Mouse (Mus musculus) NIH3T3 (cell line): ENCODE data around the gene Hoxb7.

ENCODE experiments used
- DNase-seq: peaks from one replicate; pipeline ENCODE4 v3.0.0-alpha.2; 2012; ENCODE audit warnings: low read depth

The Hoxb7 gene

DNA sequence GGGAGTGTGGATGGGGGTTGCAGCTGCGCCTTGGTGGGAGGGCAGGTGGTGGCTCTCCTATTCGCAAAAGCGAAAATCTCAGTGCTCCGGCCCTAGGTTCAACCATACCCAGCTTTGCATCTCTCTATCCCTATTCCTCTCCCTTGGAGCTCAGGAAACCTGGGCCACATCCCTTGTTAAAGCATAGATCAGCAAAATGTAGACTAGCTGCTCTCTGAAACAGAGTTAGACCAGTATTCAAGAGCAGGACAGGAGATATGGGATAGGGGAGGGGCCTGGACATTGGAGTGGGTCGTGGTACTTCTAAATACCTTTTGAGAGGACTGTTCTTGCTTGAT lies 28.9 kb downstream of the Hoxb7 start:
- no peak for DNase-seq

DNA sequence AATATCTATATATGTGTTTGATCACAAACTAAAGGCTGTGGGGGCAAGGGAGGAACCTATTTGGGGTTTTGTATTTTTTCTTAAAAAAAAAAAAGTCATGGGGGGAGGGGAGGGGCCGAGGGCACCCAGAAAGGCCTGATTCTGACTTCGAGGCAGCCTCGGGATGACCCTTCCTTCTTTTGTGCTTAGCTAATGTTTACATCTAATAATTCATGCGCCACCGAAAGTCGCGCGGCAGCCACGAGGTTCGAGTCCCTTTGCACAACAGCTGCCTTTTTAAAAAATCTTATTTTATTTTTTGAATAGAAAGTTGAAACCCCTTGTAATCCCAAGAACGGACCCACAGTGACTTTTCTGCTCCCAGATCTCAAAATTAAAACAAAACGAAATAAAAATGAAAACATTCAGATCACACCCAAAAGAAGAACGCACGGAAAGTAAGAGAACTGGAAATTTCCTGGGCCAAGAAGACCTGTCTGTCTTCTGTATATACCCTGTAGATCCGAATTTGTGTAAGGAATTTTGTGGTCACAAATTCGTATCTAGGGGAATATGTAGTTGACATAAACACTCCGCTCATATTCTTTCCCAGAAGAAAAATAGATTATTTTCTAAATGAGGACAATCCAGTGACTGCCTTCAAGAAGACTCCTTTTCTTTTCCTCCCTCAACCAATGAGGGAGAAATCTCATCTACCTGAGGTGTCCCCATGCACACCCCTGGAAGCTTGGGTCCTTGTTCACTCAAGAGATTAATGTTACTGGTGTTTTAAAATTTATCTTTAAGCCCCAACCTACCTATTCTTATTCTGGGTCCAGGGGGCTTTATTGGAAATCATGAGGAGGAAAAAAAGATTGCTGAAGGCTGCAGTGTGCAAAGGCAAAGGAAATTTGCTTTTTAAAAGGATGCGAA lies 30.5 kb downstream of the Hoxb7 start:
- DNase-seq: no peak

DNA sequence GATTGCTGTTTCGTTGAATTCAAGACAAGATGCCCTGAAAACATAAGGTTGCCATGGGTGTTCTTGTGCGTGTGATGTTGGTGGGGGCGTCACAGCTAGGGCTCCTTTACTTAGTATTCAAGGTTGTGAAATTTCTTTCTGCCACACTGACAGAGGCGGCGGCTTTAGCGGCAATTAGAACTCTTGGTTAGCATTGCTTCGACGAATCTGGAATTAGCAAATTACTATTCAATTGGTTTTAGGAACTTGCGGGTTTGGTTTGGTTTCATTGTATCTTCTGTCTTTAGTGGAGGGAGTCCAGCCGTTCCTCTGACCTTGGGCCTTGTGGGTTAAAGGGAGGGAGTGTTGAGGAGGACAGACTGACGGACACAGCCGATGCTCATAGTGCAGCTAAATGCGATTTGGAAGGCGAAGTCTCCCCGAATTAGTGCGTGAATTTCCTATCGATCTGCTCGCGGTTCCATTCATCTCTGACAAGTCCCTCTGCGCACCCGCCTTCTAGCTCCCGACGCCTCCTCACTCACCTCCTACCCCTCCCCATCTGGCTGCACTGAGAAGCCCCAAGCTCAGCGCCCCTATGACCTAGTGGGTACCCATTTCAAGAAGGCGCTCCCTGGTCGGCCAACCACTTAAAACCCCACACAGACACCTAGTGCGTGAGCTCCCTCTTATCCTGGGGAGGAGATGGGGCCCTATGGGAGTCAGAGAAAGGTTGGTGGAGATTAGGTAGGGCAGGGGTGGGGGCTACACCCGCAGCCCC lies 31.4 kb downstream of the Hoxb7 start, which contains the start of gene Hoxb4:
Hoxb4 (plus strand) TSS at position 660 of the 760 bp plus-strand sequence.
- no peak for DNase-seq

DNA sequence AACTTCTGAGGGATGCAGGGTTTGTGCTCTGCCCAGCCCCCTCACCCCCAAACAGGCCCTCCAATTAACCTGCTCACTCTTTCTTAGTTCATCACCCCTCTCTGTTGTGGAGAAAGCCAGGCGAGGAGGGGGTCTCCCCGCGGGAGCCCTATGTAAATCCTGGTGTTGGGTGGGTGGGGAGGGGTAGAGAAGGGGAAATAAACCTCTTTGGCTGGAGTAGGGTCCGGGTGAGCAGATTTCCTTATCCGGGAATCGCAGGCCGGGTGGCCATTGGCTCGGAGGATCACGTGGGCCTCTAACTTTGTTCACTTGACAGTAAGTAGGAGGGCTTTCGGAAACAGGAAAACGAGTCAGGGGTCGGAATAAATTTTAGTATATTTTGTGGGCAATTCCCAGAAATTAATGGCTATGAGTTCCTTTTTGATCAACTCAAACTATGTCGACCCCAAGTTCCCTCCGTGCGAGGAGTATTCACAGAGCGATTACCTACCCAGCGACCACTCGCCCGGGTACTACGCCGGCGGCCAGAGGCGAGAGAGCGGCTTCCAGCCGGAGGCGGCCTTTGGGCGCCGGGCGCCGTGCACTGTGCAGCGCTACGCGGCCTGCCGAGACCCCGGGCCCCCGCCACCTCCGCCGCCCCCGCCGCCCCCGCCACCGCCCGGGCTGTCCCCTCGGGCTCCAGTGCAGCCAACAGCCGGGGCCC lies 32.1 kb downstream of the Hoxb7 start:
- no peak for DNase-seq

- DNase-seq: no peak
Observed at GRCm38 (mm10) chr11:96319071-96319902, 32.9 kb downstream of the Hoxb7 start.

DNA sequence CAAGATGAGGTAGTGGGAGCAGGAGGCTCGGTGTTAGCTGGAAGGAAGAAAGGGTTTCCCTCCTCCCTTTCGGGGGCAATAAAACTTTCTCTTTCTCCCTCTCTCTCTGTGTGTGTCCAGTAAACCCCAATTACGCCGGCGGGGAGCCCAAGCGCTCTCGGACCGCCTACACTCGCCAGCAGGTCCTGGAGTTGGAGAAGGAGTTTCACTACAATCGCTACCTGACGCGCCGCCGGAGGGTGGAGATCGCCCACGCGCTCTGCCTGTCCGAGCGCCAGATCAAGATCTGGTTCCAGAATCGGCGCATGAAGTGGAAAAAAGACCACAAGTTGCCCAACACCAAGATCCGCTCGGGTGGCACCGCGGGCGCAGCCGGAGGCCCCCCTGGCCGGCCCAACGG lies 33.5 kb downstream of the Hoxb7 start:
- DNase-seq: no peak

- DNase-seq: no peak
Observed at GRCm38 (mm10) chr11:96320688-96321087, 34.3 kb downstream of the Hoxb7 start.

DNA sequence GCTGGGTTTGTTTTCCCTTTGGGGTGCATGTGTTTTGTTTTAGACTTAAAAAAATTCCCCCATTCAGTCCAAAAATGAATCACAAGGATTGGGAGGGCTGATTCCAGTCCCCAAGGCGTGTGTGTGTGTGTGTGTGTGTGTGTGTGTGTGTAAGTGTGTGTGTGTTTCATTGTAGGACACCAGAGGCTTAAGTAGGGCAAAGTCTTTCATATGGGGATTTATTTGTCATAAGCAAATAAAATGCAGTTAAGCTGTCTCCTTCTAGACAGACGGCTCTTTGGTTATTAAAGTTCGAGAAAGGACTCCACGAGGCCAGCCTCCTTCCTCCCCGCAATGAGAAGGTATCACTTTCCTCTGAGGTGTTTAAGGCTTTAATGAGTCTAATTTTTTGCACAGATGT lies 35.4 kb downstream of the Hoxb7 start:
- DNase-seq: no peak

DNA sequence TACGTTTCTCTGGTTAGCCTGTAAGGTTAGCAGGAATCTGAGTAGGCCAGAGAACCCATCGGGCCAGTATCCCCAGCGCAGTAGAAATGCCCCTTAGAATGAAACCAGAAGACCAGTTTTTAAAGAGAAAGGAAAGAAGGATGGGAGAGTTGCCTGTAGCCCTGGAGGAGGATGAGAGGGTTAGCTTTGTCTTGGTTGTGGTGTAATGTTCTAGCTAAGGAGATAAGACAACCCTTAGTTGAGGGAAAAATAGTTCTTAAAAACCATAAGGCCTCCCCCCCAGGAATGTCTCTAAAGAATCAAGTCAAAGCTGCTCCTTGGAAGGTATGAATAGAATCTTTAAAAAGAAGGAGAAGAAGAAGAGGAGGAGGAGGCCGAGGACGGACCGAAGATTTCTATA lies 36.3 kb downstream of the Hoxb7 start:
- DNase-seq: no peak

DNA sequence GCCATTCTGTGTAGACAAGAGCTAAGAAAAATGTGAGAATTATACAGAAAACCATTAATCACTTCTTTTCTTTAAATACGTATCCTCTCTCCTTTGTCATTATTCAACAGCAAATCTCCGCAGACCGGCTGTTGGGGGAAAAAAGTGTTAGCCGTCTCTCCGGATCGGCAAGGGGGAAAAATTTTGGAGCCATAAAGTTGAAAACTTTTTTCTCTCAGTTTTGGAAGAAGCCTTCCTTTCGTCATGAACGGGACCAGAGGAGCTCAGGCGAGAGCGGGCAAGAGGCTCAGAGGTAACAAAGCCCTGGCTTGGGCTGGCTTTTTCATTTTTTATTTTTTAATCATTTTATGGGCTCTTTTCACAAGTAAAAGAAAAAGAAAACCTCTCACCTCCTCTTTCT lies 36.7 kb downstream of the Hoxb7 start, which contains the start of gene Hoxb3:
Hoxb3 (plus strand) TSS at position 173 of the 400 bp plus-strand sequence.
- no peak for DNase-seq

GRCm38 (mm10) chr11:96324125-96324524 lies 37.7 kb downstream of the Hoxb7 start:
- no peak for DNase-seq

DNA sequence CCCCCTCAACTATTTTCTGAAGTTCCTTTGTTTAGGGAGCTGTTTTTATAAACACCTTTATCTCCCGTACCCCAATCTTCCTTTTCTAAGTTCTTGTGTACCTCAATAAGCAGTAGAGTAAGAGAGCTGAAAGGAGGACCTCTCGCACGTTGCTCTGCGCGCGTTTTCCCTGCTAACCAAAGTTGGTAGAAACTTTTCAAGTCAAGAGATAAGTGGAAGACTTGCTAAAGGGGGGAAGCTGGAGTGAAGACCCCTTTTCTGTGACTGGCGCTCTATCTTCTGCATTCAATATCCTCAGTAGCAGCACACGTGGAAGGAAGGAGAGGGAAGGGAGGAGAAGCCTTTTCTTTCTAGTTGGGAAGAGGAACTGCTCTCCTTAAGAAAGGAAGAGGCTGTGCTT lies 38.5 kb downstream of the Hoxb7 start:
- DNase-seq: no peak

DNA sequence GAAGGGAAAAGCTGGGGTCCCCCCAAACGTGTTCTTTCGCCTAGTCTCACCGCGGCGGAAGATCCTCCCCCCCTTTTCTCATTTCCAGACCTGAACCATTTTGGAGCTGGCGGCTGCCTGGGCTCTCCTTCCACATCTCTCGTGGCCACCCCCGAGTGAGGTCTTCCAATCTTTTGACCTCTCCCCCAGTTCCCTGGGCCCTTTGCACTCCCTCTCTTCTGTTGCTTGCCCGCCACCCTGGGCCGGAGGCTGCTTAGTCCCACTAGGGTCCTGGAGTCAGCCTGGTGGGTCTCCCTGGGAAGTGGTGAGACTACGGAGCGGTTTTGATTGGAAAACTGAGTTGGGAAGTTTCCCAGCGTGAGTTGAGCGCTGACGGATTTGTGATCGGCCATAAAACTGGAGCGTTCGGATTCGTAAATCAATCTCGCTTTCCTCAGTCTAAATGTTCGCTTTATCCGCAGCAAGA lies 39.4 kb downstream of the Hoxb7 start:
- DNase-seq: no peak

- no peak for DNase-seq
Observed at GRCm38 (mm10) chr11:96326705-96327104, 40.3 kb downstream of the Hoxb7 start.

DNA sequence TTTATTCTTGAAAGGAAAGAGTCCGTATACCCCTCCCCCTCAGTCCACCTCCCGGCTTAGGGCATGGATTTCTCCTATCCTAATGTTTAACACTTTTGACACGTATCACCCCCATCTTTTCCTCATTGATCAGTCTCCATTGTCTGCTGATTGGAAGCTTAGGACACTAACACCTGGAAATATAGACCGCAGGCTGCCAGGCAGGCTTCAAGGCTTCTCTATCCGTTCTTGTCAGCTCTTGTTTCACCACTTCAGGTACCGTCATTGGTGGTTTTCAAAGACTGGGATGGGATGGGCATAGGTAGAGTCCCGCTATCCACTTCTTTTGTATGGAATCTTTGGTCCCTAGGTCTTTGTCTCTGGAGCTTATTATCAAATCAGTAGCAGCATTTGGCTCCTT lies 40.7 kb downstream of the Hoxb7 start:
- no peak for DNase-seq

- no peak for DNase-seq
Observed at GRCm38 (mm10) chr11:96327750-96328149, 41.3 kb downstream of the Hoxb7 start.

DNA sequence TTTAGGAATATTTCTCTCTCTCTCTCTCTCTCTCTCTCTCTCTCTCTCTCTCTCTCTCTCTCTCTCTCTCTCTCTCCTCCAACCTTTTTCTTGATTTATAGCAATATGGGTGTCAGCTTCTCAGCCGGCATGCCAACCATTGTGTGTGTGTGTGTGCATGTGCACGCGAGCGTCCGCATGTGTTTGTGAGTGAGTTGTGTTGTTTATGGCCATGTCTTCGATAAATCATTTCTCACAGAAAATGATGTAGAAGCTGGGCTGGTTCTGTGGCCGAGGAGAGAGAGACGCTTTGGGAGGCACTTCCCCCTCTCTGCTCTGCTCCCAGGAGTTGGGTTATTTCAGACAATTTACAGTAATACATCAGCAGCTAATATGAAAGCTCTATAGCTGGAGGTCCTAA lies 42.2 kb downstream of the Hoxb7 start:
- DNase-seq: no peak

GRCm38 (mm10) chr11:96332105-96332504 lies 45.7 kb downstream of the Hoxb7 start:
- no peak for DNase-seq

DNA sequence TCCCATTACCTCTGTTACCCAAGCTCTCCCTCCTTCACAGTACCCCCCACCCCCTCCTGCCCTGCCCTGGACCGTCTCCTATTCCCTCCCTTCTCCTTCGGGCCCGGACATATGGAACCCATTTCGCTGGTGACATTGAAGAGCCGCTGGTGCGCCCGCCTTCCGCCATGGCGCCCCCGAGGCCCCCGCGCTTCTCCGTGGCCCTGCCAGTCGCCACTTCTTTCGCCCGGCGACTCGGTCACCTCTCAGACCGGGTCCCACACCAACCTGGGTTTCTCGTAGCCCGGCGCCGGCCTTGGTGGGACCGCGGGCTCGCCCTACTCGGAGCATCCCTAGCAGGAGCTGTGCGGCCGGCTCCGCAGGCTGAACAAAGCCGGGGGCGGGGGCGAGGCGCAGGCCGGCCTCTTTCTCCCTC lies 46.2 kb downstream of the Hoxb7 start:
- no peak for DNase-seq

DNA sequence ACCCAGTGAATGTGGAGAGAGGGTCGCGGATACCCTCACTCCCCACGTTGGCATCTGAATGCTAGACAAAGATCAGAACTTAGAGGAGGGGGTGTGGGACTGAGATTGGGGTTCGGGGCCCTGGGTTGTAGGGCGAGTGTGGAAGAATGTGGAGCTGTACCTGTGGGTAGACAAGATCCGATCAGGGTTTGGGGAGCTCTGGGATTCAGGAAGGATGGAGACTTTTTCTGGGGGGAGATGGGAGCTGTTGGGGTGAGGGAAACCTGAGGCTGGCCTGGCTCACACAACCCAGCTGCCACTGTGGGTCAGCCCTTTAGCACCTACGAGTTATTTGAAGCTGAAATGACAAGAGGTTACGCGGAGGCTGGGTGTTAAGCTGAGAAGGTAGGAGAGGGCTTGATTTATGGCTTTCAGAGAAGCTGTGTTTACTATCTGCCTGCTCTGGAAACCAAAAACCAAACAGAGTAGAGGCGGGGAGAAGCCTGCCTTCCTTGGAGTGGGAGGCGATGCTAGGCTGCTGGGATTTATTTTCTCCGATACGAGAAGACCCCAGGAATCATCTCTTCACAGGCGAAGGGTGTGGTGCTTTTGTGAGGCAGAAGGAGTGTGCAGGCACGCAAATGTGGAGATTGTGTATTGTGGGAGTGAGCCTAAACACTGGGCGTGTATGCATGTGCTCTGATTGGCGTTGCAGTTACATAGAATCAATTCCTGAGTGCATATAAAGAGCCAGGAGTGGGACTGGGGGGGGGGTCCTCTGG lies 47.0 kb downstream of the Hoxb7 start:
- DNase-seq: no peak

- DNase-seq: no peak
Observed at GRCm38 (mm10) chr11:96334002-96334364, 47.6 kb downstream of the Hoxb7 start.
